Mouse (Mus musculus): ENCODE data around the gene Spata21.

The Spata21 gene

GRCm38 (mm10) chr4:141088033-141088432 lies at the start of gene Spata21:
Spata21 (plus strand) TSS chr4:141088333.
- DNase-seq (ENCODE audit: low read depth) = no peak

GRCm38 (mm10) chr4:141041117-141041516 lies 47.0 kb upstream of the Spata21 start:
- no peak for DNase-seq (ENCODE audit: low read depth)

GRCm38 (mm10) chr4:141044816-141045215 lies 43.3 kb upstream of the Spata21 start:
- peak; percentile 55 for DNase-seq (ENCODE audit: low read depth)

GRCm38 (mm10) chr4:141048810-141049475 lies 39.2 kb upstream of the Spata21 start:
- no peak for DNase-seq (ENCODE audit: low read depth)

- DNase-seq (ENCODE audit: low read depth) = no peak
Observed at GRCm38 (mm10) chr4:141049476-141049835, 38.7 kb upstream of the Spata21 start.

- DNase-seq (ENCODE audit: low read depth) = no peak
Observed at GRCm38 (mm10) chr4:141052442-141052841, 35.7 kb upstream of the Spata21 start.

GRCm38 (mm10) chr4:141053138-141053537 lies 35.0 kb upstream of the Spata21 start:
- no peak for DNase-seq (ENCODE audit: low read depth)

GRCm38 (mm10) chr4:141053568-141054161 lies 34.5 kb upstream of the Spata21 start:
- DNase-seq (ENCODE audit: low read depth) = no peak

GRCm38 (mm10) chr4:141056970-141057369 lies 31.2 kb upstream of the Spata21 start:
- DNase-seq (ENCODE audit: low read depth) = no peak

GRCm38 (mm10) chr4:141058835-141059234 lies 29.3 kb upstream of the Spata21 start:
- DNase-seq (ENCODE audit: low read depth) = no peak

GRCm38 (mm10) chr4:141059616-141060425 lies 28.3 kb upstream of the Spata21 start:
- DNase-seq (ENCODE audit: low read depth) = no peak

GRCm38 (mm10) chr4:141060426-141061301 lies 27.5 kb upstream of the Spata21 start, which contains the start of gene Crocc:
Crocc (minus strand) TSS chr4:141060550.
- DNase-seq (ENCODE audit: low read depth) = peak; percentile 99

- DNase-seq (ENCODE audit: low read depth) = no peak
Observed at GRCm38 (mm10) chr4:141064104-141064659, 24.0 kb upstream of the Spata21 start.

- peak; percentile 90 for DNase-seq (ENCODE audit: low read depth)
Observed at GRCm38 (mm10) chr4:141065123-141065522, 23.0 kb upstream of the Spata21 start.

- DNase-seq (ENCODE audit: low read depth) = no peak
Observed at GRCm38 (mm10) chr4:141066709-141067515, 21.2 kb upstream of the Spata21 start.

GRCm38 (mm10) chr4:141067516-141068046 lies 20.6 kb upstream of the Spata21 start:
- no peak for DNase-seq (ENCODE audit: low read depth)

GRCm38 (mm10) chr4:141068655-141069054 lies 19.5 kb upstream of the Spata21 start:
- no peak for DNase-seq (ENCODE audit: low read depth)

GRCm38 (mm10) chr4:141069731-141070130 lies 18.4 kb upstream of the Spata21 start:
- DNase-seq (ENCODE audit: low read depth) = peak; percentile 56

GRCm38 (mm10) chr4:141072502-141072901 lies 15.6 kb upstream of the Spata21 start:
- no peak for DNase-seq (ENCODE audit: low read depth)

GRCm38 (mm10) chr4:141073661-141074060 lies 14.5 kb upstream of the Spata21 start:
- peak; percentile 47 for DNase-seq (ENCODE audit: low read depth)

Data from 416B (cell line).